Mouse (Mus musculus) heart, postnatal 0 days (tissue): Measurements from ENCODE around the gene Amph.

ENCODE experiments used
- CTCF ChIP-seq: IDR thresholded peaks from 2 replicates; pipeline ENCODE4 v1.5.1; 2016; ENCODE audit warnings: antibody characterized with exemption, control low read depth, low read depth
- EP300 ChIP-seq: IDR thresholded peaks from 2 replicates; pipeline ENCODE4 v1.6.1; 2016; ENCODE audit warnings: antibody characterized with exemption, low read depth

- no peak for TF ChIP-seq CTCF
- no peak for TF ChIP-seq EP300
These were observed 230.3 kb downstream of the Amph start for GRCm38 (mm10) chr13:19178351-19178750.
